Mouse (Mus musculus): Measurements from ENCODE around the gene Haus3.

The Haus3 gene

DNA sequence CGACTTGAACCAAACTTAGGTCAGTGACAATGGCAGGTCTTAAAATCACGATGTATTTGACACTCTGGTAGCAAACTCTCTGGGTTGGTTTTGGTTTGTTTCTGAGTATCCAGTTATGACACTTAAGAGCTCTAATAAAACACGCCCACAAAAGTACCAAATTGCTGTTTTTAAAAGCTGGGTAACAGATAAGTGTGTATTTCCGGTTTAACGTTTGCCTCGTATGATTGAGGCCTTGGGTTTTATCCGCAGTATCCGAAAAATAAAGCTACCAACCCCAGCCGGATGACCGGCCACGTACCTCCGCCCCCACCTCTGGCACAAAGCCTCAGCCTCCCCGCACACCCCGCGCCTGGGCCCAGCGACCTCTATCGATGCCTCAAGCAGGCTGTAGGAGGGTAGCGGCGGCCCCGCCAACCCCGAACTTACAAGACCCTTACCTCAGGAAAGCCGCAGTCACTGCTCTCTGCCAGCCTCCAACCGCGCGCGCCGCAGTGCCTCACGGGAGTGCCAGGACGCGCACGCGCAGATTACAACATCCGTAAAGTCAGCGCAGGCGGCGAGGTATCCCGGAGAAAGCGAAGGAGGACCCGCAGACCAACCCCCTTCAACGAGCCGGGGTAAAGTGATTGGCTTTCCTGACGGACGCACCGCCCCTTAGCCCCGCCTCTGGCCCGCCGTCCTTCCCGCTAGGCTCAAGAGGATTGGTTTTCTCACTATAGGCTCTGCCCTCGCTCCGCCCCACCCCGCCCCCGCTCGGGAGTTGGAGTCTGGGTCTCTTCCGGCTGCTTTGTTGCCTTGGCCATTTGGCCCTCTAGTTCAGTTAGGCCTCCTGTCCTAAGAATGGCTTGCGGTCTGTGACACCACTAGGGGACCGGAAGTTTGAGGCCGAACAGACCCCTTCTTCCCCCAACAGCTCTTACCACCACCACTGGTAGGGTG is at the start of gene Haus3, which contains the start of gene Poln:
Haus3 (minus strand) TSS at position 578 of the 942 bp plus-strand sequence.
Poln (minus strand) TSS at position 499 of the 942 bp plus-strand sequence.
- peak; percentile 97 for DNase-seq

DNA sequence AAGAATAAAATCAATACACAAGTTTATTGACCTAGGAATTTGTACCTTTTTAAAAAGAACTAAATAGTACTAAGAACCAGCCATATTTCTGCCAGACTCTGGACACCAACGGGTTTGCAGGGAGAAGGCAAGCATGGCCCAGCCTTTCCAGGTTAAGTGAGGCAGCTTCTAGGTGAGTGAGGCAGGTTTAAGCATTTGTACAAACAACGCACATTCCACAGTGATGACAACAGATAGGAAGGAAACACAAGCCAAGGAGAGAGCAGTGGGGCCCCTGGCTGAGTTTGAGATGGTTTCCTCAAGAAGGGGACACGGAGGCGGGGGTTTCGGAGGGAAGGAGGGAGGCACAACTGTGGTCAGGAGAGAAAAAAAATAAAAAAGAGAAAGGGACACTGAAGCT is 49.3 kb upstream of the Haus3 start:
- no peak for DNase-seq

DNA sequence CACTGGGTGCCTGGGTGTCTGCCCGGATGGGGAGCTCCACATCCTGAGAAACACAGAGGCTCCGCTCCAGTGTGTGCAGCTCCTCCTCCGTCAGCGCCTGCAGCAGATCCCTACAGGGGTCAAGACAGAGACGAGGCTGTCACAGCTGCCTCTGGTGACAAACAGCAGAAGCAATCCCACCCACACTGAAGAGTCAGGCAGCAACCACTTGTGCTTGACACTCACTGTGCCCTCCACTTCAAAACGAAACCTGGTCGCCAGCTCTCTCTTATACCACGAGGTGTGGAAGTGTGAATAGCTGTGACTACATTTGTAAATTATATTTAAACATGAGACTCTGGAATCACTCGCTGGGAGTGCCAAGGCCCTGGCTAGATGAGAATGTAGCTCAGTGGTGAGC is 48.4 kb upstream of the Haus3 start:
- DNase-seq: no peak

DNA sequence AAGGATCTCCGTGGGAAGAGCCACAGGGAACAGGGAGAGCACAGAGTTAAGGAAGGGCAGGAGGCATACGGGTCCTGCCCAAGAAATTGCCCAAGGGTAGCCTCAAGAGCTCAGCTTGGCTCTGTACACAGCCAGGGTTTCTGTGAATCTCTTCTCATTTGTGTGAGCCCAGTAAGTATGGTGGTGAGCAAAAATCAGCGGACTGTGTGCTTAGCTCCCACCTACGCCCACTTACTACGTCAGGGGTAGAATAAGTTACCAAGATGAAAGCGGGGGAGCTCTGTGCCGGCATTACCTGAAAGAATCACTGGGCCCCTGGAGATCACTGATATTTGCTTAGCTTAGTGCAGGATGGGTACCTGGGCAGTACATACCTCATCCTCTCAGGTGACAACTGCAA is 46.7 kb upstream of the Haus3 start:
- no peak for DNase-seq

DNA sequence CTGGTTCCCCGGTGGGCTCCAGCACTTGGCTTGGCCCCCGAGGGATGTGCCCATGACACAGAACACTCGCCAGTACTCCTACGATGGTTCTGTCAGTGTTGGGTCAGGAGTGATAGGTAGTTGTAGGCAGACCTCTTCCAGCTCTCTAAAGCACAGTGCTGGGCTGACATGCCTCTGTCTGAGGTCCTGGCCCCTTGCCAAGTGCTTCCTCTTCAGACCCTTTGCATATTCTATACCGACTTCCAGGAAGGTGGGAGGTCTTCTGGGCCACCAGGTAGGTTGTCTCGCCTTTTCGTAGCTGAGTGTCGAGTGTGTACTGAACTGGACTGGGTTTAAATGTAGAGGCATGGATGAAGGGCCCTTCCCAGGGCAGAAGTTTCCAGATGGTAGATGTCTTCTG is 44.3 kb upstream of the Haus3 start:
- DNase-seq: peak; percentile 35

DNA sequence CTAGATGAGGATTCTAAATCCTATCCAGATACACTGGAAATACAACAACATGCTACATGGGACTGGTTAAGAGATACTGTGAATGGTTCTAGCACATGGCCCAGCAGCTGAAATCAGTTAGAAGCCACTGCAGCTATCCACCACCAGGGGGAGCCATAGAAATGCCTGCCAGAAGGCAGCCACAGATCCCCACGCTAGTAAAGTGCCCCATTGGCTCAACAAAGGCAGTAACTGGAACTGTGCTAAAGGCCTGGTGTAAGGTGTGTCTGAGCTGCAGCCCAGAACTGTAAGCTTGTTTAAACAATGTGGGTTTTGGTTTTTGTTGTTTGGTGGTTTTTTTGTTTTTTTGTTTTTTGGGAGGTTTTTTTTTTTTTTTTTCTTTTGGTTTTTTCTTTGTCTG is 41.0 kb upstream of the Haus3 start:
- DNase-seq: peak; percentile 82

DNA sequence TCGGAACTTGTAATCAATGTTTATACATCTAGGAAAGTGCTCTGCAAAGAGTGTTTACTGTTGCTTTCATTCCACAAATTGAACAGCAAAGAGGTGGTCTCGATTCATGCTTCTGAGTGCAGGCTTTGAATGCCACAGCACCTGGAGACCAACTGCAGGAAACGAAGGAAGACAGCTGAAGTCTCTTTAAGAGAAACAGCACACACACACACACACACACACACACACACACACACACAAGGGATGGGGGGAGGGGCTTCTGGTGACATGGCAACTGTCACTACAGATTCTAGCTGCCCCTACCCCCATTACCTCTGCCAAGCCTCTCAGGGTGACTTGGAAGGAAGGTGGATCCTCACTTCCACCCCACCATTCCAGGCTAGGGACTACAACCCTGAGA is 38.2 kb upstream of the Haus3 start:
- peak; percentile 27 for DNase-seq

DNA sequence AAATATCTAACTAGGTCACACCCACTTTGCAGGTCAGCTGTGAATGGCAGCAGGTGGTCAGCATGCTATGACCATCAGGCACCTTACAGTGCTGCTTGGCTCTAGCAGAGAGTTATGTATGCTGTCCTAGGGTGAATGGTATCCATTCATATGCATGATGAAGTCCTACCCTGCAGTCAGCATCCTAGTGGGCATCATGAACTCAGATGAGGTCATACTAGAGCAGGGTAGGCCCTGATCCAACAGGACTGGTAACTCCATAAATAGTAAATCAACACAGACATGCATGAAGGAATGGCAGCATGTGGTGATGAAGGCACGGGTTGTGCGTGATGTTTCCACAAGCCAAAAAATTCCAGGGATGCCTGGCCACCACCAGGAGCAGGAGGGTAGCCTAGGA is 36.5 kb upstream of the Haus3 start:
- DNase-seq: peak; percentile 70

DNA sequence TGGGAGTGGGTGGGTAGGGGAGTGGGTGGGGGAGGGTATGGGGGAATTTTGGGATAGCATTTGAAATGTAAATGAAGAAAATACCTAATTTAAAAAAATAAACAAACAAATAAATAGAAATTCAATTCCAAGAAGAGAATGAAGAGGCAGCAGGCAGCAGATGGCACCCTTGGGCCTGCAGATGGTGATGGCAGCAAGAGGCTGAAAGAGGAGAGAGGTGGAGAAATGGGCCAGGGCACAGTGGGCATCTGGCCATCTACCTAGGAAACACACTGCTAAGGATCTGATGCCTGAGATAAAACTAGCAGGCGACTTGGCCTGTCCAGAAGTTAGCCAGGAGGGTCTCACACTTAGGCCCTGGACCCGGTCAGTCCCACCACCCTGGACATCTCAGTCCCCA is 35.6 kb upstream of the Haus3 start:
- DNase-seq: peak; percentile 91

DNA sequence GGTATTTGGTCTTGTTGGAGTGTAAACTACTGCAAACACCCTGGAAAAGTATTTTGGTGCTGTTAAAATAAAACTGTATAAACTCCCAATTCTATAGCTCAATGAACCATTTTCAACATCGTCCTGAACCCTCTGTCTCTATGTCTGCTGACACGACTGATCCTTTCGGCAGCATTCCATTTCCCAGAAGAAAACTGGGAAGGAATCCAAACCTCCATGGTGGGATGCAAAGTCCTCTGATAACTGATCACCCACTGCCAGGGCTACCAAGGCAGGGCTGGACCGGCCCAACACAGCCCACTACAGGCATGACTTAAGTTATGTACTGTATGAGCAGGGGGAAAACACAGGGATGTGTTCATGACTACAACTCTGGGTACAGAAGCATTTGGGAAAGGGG is 32.7 kb upstream of the Haus3 start:
- peak; percentile 45 for DNase-seq

DNA sequence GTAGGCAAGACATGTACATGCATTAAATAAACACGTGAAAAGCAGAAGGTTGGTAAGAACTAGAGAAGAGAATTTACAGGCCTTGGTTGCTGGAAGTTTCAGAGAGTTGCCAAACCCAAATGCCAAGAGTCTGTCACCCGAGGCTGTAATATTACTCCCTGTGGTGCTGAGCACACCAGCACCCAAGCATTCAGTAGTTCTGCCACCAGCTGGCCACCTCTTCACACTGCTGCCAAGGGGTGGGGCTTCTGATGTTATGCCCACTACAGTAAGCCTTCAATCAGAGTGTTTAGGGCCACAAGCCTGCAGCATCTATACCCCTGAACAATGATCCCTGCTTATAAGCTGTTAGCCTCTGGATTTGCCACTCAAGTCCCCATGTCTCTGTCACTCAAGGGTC is 32.1 kb upstream of the Haus3 start:
- DNase-seq: peak; percentile 47

DNA sequence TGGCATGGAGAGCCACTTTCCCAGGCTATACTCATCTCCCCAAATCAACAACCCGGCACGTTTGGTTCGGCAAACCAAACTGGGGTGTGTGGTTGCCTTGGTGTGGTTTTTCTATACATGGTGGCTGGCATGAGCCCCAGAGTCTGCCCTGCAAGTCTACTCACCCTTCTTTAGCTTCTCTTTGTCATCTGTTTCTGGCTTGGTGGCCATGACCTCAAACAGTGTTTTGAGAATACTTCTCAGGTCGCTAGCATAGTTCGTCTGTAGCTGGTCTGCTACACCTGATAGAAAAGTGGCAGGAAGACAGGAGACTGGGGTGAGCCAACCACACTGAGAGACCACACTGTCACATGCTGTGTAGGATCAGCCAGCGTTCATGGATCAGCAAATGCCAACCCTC is 29.3 kb upstream of the Haus3 start:
- DNase-seq: peak; percentile 20

DNA sequence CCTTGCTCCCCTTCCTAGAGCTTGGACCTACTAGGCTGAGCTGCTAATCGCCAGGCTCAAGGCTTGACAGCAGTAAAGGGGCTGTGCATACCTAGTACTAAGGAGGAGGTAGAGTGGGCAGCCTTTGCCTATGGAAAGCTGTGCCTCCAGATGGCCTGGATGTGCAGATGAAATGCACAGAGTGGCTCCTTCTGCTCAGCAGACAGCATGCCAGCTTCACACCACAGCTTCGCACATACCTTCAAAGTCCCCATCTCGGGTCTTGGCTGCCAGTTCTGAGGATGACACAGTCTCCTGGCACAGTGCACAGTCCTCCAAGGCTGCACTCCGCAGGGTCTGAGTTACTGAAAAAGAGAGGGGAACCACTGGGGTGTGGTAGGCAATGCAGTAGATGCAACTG is 27.9 kb upstream of the Haus3 start:
- peak; percentile 73 for DNase-seq

DNA sequence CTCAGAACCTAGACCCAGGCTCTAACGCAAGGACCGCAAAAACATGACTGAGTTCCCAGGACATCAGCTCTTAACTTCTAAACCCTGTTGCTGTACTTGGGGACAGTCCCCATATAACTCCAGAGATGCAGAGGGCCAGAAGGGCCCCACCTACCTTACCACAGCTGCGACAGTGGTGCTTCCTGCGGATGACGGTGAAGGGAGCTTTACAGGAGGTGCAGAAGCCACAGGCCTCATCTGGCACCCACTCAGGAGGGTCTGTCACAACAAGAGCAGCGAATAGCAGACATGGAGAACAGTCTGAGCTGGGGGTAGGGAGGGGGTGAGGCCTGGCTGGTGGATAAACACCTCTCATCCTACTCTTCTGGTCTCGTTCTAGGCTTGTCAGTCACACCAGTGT is 27.1 kb upstream of the Haus3 start:
- DNase-seq: no peak

DNA sequence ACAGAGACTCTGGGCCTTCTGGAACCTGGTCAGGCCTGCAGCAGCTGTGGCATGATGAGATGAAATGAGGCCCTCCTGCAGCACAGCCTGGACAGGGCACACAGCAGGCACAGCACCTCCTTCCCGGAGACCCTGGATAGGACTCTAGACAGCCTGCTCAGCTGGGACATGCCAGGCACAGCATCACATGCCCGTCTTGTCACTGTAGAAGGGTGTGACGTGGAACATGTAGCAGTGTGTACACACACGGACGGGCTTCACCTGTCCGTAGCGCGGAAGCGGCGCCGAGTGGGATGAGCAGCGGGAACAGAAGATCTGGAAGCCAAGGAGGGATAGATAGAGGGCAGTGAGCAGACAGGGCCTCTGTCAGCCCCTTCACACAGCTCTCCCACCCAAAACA is 26.5 kb upstream of the Haus3 start:
- DNase-seq: no peak

DNA sequence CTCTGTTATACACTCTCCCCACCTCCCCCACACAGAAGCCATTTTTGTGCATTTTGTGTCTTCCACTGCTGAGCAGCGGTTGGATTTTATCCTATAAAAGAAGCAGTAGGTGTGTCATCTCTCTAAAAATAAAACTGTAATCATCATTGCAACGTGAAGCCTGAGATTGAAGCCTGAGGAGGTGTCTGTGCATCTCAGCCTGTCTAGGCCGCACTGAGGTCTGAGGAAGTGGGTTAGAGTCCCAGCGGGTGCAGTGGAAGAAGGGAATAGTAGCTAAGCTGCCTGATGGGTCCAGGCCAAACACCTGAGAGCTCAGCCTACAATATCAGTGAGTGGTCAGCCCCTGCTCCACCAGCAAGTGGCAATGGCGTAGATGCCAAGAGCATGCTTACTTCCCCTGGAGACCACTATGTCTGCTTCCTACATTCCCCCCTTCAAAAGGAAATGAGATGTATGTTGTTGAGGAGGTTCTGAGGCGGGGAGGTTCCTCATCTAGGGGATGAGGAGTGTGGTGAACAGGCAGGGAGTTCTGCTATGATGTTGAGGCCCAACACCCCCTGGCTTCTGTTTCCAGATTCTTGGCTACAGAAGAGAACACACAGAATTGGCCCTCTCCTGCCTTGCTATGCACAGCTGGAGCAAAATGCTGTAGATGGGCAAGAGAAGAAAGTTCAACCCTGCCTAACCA is 25.8 kb upstream of the Haus3 start:
- DNase-seq: no peak

DNA sequence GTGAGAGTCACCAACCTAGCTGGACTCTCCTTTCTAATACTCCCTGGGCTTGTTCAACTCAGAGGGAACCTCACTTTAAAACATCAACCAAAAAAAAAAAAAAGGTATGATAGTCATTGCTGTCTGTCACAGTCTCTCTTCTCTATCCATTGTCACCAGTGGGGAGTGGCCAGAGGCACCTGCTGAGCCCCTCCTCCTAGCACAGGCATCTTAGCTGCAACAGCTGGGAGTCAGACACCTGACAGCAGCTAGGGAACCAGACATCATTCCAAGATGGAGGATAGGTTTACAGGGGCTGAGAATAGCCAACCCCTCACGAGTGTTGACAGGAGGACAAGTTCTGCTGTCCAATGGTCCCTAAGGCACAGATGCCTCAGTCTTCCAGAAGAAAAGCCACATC is 25.1 kb upstream of the Haus3 start:
- no peak for DNase-seq

DNA sequence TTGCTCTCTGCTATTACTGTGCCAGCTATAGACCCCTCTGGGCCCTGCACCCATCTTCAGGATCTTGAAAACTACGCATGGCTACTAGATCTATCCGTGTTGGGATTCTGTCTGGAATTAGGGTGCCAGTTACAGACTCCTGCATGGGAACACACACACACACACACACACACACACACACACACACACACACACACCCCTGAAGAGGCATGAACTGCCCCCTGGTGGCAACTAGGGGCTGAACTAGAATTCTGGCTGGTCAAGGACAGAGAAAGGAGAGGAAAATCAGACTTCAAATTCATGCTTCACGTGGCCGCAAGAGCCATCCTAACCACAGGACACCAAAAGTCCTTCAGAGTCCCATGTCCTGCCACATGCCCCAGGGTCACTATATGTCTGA is 22.5 kb upstream of the Haus3 start:
- no peak for DNase-seq

DNA sequence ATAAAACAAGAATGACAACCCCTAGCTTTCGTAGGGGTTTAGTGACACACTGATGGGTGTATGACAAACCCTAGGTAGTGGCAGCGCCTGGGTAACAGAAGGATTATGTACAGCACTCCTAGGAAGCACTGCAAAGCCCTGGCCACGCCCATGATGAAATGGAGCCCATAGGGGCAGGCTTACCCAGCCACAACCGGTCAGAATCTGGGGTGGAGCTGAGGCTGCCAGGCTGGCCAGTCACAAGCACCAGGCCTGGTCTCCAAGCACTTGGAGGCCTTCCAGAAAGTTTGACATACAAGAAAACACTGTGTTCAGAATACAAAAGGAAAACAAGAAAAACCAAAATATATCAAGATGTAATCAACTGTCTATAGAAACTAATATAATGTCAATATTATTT is 21.7 kb upstream of the Haus3 start:
- DNase-seq: no peak

DNA sequence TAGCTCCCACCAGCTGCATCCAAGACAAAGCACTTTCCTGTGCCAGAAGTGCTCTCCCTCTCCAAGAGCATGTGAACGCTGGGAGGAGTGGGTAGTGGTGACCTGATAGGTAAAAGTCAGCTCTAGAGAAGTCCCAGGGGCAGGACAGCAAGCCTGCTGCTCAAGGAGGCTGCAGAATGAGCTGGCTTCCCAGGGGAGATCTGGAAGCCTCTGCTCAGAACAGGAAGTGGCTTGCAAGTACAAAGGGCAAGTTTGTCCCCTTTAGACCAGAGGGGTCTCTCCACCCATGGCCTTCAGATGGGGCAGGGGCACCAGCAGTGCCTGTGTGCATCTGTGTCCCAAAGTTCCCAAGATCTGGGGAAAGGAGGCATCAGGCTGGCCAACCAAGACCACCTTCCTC is 20.2 kb upstream of the Haus3 start:
- DNase-seq: no peak

DNA sequence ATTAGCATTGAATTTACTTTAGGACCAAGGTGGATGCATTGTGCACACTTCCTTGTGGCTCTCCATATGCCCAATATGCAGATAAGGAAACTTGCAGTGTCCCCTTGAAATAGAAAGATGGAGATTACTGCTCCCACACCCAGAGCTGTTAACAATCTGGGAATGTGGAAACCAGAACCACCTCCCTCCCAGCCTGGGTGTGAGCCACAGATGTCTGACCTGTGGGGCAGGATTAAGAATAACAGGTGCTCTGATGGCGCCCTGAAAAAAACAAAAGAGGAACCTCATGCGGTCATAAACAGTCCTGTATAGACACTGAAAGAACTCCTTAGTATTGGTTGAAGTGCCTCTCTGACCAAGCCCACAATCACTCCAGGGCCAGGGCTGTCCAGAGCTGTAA is 19.5 kb upstream of the Haus3 start:
- DNase-seq: no peak

DNA sequence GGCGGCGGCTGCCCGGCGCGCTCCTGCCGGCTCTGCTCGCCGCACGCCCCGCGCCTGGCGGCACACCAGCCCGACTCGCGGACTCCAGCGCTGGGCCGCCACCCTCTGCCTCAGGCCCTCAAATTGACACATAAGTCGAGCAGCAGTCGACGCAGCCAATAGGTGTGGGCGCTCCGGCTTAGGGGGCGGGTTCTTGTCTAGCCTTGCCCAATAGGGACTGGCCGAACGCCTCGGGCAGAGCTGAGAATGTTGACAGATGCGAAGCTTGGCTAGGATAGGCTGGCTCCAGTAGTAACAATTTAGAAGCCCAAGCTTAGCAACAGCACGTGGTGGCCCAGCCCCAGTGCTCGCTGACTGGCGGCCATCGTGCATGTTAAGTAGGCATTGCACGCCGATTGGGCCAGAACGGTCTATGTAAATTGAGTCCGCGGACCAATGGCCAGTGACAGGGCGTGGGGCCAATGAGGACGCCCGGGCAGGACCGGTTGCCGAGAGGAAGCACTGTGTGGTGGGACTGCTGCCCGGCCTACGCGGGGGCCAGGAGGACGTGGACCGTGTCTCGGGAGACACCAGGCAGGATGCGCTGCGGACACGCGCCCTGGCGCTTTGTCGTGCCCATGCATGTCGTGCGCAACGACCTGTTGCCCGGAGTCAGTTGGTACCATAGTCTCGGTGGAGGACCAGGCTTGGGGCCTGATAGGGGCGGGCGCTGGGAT is 18.4 kb upstream of the Haus3 start, which contains the start of gene Mxd4:
Mxd4 (minus strand) TSS at position 120 of the 716 bp plus-strand sequence.
- DNase-seq: peak; percentile 100

DNA sequence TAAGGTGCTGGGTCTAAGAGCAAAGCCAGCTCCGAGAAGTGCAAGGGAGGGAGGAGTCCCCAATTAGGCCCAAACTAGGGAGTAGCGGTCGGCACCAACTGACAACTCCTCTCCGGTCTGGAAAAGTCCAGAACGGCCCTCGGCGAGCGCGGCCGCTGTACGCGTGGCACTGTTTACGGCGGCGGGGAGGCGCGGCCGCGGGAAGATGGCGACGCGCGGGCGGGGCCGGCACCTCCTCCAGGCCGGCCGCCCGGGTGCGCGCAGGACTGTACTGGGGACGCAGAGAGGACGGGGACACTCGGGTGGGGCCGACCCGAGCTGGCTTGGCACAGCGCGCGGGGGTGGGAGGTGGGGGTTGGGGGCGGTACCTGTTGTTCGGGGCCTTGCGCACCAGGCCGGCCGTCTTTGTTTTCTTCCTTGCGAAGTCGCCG is 17.6 kb upstream of the Haus3 start:
- DNase-seq: no peak
